19 mouse cellular contexts compared by ENCODE assay signal in genomic region chr1:58069181-58069580, GRCm38 (mm10). TPM values are rescaled to one million over a fixed set of nuclear protein-coding genes. Genes with fewer than 3 reads are reported as not detected.
"Had no signal": no experiment of that assay in that cellular context is flagged by ENCODE, and none has a peak within 500 bp of the region (broad histone marks: within the 10 kb centered on the region; RNA-seq: fewer than 3 reads in every experiment).

No protein-coding gene starts in this region.

- H3K27ac ChIP-seq: limb, embryonic 15.5 days; liver, embryonic 12.5 days; liver, embryonic 14.5 days; midbrain, embryonic 10.5 days; midbrain, embryonic 13.5 days; midbrain, embryonic 15.5 days; neural tube, embryonic 13.5 days; neural tube, embryonic 15.5 days had no signal

- H3K4me1 ChIP-seq: limb, embryonic 15.5 days; liver, embryonic 12.5 days; midbrain, embryonic 15.5 days; neural tube, embryonic 13.5 days; neural tube, embryonic 15.5 days had no signal

- H3K36me3 ChIP-seq: limb, embryonic 15.5 days; liver, embryonic 12.5 days; midbrain, embryonic 10.5 days; midbrain, embryonic 13.5 days; midbrain, embryonic 15.5 days; neural tube, embryonic 13.5 days; neural tube, embryonic 15.5 days had no signal

- H3K4me2 ChIP-seq: limb, embryonic 15.5 days; liver, embryonic 12.5 days; midbrain, embryonic 13.5 days; midbrain, embryonic 15.5 days; neural tube, embryonic 13.5 days; neural tube, embryonic 15.5 days had no signal

- DNase-seq: lung, adult 18-20 months; retina, postnatal 1 day; right cerebral cortex, adult 18-20 months; right cerebral cortex, postnatal 25 days; right cerebral cortex, postnatal 4 days; spleen, adult 18-20 months; thymus, adult 18-20 months; thymus, postnatal 14 days; thymus, postnatal 36 days had no signal

- H3K27me3 ChIP-seq: limb, embryonic 15.5 days; liver, embryonic 12.5 days; midbrain, embryonic 13.5 days; midbrain, embryonic 15.5 days; neural tube, embryonic 13.5 days; neural tube, embryonic 15.5 days had no signal

- H3K9me3 ChIP-seq: limb, embryonic 15.5 days; liver, embryonic 12.5 days; midbrain, embryonic 10.5 days; midbrain, embryonic 13.5 days; midbrain, embryonic 15.5 days; neural tube, embryonic 13.5 days; neural tube, embryonic 15.5 days had no signal

- H3K9ac ChIP-seq: limb, embryonic 15.5 days; liver, embryonic 12.5 days; liver, embryonic 14.5 days; midbrain, embryonic 13.5 days; midbrain, embryonic 15.5 days; neural tube, embryonic 13.5 days; neural tube, embryonic 15.5 days had no signal

- H3K4me3 ChIP-seq: limb, embryonic 15.5 days; liver, embryonic 12.5 days; midbrain, embryonic 10.5 days; midbrain, embryonic 13.5 days; midbrain, embryonic 15.5 days; myocyte; neural tube, embryonic 13.5 days; neural tube, embryonic 15.5 days had no signal

- ATAC-seq: liver, embryonic 12.5 days; midbrain, embryonic 13.5 days; midbrain, embryonic 15.5 days had no signal

RNA-seq across cellular contexts. Expression of gene Aox3, which starts 43.7 kb away (rescaled TPM):
- polyA plus RNA-seq: liver, embryonic 12.5 days; myocyte; neural tube, embryonic 11.5 days had no signal
